Mouse (Mus musculus) heart, postnatal 25 days (tissue): ENCODE results near the gene Plpp7. TPM values are rescaled to one million over a fixed set of nuclear protein-coding genes. Genes with fewer than 3 reads are reported as not detected.

ENCODE experiments used
- DNase-seq: peaks from one replicate; pipeline ENCODE4 v3.0.0; 2022; ENCODE audit warnings: low spot score
- intact Hi-C: fragments of 180-260 bp; cut with DNase I; formaldehyde crosslinking; loops from one replicate; pipeline ENCODE4 v1.15.1; 2025
- total RNA-seq, 2 experiments: library from RNA; stranded (reverse); gene quantifications; 2 replicates each; pipeline ENCODE4 v1.2.3; 2021

Plpp7 gene
- total RNA-seq, 2 experiments from 2014 or later, result 31.8 to 33.7 TPM

DNA sequence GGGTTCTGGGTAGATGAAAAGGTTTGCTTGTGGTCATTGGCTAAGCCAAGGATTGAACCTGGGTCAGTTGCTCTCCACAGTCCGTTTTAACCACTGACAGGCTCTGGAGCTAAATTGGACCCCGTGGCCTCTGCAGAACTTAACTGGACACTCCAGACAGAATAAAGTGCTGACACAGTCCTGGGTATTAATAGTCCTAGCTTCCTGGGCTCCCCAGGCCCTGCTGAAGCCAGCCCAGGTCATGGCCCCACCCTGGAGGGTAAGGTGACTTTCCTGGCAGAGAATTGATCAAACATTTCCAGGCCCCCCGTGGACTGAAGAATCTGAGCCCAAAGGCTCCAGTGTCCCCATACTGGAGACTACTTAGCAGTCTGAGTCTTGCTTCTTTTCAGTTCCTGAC, 3.4 kb upstream of the Plpp7 start:
- intact Hi-C loops, result no loop called here
- no peak for DNase-seq

DNA sequence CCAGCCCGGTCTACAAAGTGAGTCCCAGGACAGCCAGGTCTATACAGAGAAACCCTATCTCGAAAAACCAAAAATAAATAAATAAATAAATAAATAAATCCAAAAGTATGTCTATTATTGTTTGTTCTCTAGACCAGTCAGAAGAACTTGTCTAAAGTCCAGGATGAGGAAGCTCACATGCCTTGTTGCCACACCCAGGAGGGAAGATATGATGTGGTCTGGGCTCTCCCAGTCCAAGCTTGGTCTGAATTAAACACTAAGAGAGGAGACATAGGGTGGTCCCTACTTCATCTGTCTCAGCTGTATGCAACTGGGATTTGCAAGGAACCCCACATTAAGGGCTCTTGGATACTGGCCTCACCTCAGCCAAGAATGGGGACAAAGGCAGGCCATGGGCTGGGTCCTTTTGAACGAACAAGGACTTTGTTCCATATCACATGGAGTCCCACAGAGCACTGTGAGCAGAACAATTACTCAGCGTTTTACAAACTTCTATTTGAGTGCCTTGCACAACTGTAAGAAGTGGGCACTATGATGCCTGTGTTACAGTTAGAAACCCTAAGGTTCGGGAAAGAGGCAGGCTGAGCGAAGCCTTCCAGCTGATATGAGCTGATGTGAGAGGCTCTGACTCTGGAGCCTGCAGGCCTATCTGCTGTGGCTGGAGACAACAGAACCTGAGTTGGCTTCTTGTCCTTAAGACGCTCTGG, 1.2 kb upstream of the Plpp7 start:
- intact Hi-C loops, result no loop called here
- DNase-seq, result no peak

DNA sequence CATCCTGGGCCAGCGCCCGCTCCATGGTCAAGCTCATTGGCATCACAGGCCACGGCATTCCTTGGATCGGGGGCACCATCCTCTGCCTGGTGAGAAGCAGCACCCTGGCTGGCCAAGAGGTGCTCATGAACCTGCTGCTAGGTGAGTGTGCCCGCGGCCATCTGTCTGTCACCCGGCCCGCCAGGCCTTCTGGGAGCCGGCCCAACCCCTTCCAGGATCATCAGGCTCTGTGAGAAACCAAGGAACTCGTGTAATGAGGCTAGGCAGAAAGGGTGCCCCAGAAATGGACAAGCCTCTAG, 743 bp downstream of the Plpp7 start:
- no peak for DNase-seq
- intact Hi-C loops, result no loop called here

DNA sequence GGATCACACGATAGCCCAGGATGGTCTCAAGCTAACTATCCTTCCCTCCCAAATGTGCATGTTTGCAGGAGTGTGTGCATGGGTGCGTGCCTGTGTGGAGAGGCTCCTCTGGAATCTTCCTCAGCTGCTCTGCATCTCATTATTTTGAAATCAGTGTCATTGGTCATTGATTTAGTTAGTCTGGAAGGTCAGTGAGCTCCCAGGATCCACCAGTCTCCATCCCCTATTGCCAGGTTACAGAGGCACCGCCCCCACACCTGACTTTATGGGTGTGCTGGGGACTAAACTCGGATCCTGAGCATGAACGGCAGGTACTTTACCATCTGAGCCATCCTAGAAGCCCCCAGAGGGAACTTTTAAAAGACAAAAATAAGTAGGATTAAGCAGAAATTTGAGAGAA, 7.6 kb downstream of the Plpp7 start:
- intact Hi-C loops, result no loop called here
- no peak for DNase-seq

DNA sequence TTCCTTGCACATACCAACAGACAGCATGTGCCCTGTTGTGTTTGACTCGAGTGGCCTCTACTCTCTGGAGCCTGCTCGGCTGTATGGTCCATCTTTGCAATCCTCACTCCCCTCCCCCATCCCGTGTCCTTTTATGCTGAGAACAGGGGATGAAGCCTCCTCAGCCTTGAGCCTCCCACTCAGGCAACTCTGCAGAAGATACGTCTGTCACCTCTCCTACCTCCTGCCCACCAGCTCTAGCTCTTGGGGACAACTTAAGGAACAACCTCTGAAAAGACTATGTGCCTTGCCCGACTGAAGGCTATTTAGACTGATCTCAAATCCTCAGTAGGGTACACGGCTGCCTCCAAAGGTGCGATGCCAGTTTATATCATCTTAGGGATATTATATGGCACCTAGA, 8.2 kb downstream of the Plpp7 start:
- no peak for DNase-seq
- intact Hi-C loops, result no loop called here

DNA sequence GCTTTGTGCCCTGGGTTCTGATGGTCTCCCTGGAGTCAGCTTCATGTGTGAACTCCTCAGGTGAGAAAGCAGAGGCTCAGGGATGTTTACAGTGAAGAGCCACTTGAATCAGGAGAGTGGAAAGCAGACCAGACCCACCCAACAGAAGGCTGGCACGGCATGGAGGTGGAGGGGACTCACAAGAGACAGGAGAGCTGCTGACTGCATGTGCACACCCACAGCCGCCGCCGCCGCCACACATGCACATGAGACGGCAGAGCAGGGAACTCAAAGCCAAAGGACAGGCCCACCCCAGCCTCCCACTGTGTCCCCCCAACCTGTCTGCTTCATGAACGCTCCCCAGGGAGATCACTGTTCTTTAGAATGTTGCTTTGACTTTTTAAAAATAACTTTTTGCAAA, 8.8 kb downstream of the Plpp7 start:
- intact Hi-C loops, result no loop called here
- DNase-seq, result no peak

DNA sequence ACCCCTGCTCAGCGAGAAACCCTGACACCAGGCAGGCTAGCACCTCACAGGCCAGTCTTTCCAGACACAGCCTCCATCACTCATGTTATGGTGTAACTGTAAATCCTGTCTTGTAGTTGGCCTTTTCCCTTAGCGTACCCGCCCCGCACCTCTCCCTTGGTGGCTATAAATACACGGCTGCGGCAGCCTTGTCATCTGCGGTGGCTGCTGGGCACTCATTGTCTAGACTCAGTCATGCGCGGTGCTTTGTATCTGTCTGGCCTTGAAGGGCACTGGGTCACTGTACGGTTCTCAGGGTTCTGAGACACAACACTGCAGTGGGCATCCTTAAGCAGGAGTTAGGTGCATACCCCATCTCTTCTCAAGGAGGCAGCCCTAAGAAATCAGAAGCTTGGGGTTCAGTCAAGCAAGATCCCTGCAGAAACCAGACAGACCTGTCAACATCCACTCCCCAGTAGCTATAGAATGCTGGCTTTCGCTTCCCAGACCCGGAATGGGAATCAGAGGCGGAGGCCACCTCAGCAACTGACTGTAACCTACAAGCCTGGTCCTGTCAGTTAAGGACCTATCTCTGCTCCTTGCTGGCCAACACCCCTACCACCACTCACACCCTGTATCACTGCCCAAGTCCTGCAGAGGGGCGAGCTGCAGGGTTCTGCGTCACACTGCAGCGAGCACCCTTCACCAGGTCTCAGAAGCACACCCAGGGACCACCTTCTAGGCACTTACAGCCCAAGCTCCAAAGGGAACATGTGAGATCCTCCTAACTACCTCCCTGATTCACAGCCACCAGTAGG, 10.0 kb downstream of the Plpp7 start:
- intact Hi-C loops, result no loop called here
- no peak for DNase-seq

DNA sequence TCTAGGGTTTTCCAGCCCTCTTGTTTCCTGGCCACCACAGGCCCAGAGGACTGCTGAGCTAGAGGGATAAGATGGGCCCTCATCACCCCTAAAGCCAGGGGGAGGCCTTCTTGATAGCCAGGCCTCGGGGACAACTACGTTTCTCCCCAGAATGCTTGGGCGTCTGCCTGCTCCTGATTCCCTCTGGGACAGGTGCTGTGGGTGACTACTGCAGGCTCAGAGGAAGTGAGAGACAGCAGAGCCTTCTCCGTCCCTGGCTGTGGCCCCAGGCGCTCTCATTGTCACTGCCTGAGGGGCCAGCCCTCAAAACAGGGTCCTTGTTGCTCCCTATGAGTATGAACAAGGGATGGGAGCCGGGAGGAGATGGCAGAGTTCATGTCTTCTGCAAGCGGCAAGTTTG, 10.6 kb downstream of the Plpp7 start:
- intact Hi-C loops, result no loop called here

DNA sequence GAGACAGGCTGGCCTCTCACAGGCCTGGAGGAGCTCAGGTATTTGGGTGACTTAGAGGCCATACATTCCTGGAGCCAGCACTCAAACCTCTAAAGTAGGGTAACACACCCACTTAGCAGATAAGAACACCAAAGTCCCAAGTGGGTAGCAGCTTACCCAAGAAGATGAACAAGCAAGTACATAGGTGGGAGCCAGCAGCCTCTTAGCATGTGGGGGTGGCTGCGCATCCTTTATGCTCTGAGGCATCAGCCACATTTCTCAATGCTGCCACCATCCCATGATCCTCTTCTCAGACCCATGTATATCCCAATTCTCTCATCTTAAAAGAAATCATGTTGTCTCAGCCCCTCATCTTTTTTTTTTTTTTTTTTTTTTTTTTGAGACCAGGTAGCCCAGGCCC, 15.9 kb downstream of the Plpp7 start:
- intact Hi-C loops, result no loop called here
- no peak for DNase-seq

More for the DNA sequence above, 10.6 kb downstream of the Plpp7 start:
- DNase-seq, result no peak

DNA sequence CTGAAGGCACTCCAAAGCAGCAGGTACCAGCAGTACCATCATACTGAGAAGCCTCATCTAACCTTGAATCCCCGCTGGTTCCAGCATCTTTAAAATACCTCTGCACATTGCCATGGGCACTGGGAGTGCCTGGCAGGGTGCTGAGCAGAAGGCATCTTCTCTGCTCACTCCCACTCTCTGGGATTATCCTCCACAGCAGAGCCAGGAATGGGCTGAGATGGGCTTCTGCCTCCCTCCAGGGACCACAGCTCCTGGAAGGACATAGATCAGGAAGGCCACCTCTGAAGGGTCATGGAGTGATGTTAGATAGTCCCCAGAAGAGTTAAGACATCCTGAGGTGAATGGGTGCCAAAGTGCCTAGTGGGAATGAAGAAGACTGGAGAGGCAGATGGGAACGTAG, 17.2 kb downstream of the Plpp7 start:
- DNase-seq, result no peak
- intact Hi-C loops, result no loop called here

DNA sequence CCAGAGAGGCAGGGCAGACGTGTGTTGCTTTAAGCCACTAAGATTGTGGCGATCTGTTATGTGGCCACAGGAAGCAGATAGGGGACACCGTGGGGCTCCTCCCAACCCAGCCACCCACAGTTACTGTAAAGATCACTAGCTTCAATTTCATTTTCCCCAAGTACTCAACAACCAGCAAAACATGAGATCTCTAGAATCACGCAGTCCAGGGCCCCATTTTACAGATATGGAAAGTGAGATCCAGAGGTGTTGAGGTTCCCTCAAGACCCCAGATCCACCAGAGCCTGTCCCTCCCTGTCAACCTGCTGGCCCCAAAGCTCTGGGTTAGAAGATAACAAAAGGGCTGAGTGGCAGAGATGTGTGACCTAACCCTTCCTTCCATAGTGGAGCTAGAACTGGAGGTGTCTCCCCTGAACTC, 20.5 kb downstream of the Plpp7 start:
- DNase-seq, result no peak

DNA sequence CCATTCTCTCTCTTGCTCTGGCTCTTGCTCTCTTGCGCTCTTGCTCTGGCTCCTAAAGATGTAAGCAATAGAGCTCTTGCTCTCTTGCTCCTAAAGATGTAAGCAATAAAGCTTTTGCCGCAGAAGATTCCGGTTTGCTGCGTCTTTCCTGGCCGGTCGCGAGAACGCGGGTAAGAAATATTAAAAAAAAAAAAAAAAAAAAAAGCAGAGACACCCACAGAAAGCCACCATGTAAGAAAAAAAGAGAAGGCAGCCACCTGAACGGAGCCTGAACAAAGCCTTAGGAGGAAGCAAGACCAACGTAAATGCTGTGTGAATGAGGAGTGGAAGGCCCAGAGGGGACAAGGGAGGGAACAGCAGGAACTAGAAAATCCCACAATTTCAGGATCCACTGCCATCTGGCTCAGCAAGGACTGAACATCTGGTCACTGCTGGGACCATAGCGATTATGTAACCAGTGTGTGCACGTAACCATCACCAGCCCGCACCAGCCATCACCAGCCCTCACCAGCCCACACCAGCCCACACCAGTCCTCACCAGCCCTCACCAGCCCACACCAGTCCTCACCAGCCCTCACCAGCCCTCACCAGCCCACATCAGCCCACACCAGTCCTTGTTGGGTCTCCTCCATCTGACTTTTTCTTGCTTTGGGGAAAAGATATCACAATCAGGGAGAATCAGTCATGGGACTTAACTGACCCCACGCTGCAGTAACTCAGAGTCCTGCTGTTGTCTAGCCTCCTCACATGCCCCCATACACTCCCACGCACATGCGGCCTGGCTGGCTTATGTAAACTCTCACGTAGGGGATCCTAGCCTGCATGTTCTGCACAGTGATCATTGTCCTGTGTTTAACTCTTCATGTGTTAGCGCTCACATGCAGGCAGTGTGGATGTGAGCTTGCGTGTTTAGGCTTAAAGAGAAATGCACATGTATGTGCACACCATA, 24.7 kb downstream of the Plpp7 start:
- intact Hi-C loops, result no loop called here
- peak; percentile 46 for DNase-seq

More for the DNA sequence above, 20.5 kb downstream of the Plpp7 start:
- intact Hi-C loops, result no loop called here

DNA sequence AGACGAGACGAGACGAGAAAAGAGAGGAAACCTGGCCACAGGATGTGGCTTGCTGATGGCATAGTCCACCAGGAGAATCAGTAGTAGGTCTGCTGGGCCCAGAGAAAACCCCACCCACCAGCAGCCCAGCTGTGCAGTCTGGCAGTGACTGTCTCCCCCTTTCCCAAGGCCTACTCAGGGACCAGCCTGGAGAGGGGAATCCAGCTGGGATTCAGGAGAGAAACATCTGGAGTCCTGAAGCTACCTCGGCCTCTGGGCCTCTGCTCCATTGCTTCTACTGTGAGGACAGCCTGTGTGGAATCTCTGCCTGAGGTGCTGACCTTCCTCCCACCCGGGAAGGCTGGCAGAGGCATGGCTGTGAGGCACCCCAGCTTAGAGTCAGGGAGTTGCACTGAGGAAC, 25.8 kb downstream of the Plpp7 start:
- peak; percentile 49 for DNase-seq
- intact Hi-C loops, result no loop called here

DNA sequence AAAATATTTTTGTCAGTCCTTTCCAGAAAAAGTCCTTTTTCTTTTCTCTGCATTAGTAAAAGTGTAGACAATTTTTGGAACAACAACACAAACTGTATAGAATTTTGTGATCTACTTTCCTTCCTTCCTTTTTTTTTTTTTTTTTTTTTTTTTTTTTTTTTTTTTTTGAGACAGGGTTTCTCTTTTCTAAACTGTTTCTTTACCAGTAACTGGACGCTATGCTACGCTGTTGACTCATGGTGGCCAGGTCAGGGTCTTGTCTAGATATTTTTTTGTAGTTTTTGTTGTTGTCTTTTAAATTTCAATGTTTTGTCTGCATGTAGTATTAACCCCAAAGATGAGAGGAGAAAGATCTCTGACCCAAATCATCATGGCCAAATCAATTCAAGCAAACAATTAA, 26.5 kb downstream of the Plpp7 start:
- DNase-seq, result no peak
- intact Hi-C loops, result no loop called here

DNA sequence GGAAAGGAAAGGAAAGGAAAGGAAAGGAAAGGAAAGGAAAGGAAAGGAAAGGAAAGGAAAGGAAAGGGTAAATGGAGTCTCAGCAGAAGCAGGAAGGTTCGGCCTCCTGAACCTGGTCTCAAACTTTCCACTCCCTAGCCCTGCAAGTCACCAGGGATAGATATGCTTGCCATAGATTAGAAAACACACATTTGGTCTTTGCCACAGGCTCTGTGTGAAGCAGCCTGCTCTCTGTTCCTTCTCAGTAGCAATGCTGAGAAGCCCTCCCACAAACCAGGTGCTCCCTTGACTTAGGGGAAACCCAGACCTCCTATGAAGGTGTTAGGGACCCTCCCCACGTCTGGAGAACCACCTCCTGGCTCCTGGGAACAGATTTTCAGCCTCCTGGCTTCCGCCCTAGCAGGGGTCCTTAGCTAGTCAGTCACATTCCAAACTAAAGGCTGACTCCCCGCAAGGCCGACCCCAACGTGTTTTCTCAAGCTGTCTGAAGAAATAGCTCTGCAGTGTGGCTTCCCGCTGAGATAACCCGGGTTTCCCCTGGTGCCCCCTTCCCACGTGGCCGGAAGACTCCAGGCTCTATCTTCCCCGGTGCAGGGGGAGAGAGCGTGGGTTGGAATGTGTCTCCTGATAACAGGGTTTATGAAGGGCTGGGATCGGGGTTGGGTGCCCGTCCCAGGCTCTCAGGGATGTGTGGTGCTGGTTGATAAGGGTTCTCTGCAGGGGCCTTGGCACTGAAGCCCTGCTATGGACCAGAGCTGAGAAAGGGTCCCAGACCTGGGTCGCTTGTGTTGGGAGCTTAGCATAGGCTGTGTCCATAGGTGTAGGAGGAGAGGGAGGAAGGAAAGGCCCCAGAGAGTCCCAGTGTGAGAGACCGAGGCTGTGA, 32.6 kb downstream of the Plpp7 start:
- DNase-seq, result peak; percentile 31
- intact Hi-C loops, result loop anchor here (2.0 kb wide), 1 partner anchor 39 kb away; no protein-coding TSS in a partner anchor

DNA sequence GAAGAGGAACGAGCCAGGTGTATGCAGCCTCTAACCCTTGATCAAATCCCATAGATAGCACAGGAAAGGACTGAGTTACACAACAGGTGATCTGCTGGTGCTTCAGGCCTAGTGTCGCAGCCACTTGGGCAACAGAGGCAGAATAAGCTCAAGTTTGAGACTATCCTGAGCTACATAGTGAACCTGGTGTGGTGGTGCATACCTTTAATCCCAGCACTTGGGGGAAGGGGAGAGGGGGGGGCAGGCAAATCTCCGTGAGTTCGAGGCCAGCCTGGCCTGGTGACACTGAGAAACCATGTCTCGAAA, 33.2 kb downstream of the Plpp7 start:
- DNase-seq, result no peak
- intact Hi-C loops, result loop anchor here (2.0 kb wide), 1 partner anchor 40 kb away; no protein-coding TSS in a partner anchor

DNA sequence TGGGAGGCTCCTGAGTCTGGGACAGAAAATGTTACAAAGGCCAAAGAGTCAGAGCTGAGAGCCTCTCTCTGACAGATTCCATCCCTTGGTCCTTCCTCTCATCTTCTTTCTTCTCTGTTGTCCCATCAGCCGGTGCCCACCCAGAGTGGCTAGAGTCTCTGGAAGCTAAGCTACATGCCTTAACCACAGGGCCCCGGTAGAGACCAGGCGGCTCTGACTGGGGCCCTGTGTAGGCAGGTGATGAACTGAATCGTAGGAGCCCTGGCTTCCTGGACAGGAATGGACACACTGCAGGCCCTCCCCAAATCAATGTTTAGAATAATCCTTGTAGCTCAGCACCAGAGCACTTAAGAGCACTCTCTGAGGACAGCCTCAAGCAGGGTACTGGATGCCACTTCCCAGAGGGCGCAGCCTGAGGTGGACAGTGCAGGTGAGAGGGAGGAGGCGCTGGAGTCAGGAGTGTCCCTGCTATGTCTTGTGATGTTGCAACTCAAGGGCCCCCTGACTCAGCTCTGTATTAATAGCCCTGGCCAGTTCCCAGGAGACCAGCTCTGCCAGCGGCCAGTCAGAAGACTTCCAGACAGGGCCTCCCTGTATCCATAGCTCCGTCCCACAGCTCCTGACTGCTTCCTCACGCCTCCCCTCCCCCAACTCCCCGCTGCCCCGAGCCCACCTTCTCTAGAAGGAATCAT, 34.2 kb downstream of the Plpp7 start:
- intact Hi-C loops, result loop anchor here (2.0 to 5.0 kb wide), 3 partner anchors 41 to 213 kb away; no protein-coding TSS in a partner anchor

DNA sequence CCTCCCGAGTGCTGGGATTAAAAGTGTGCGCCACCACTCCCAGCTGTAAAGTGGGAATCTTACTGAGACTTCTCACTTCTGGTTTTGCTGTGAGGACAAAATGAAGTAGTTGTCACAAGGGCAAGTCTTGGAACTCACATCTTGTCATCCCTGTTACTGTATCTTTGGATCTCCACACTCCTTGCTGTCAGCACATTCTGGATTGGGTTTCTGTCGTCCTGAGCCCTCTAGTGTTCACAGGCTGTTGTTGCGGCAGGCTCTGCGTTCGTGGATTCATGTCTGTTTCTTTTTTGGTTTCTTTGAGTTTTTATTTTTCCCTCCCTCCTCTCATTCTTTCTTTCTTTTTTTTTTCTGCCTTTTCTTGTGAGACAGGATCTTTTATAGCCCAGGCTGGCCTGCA, 35.1 kb downstream of the Plpp7 start:
- intact Hi-C loops, result loop anchor here (2.0 to 5.0 kb wide), 2 partner anchors 83 to 214 kb away; no protein-coding TSS in a partner anchor

More for the DNA sequence above, 34.2 kb downstream of the Plpp7 start:
- peak; percentile 43 for DNase-seq

More for the DNA sequence above, 35.1 kb downstream of the Plpp7 start:
- DNase-seq, result no peak
